Mouse (Mus musculus) lung, postnatal 25 days (tissue): ENCODE data around the gene Gabrp.

ENCODE experiments used
- DNase-seq: peaks from one replicate; pipeline ENCODE4 v3.0.0; 2022; ENCODE audit warnings: low spot score

Gabrp gene

DNA sequence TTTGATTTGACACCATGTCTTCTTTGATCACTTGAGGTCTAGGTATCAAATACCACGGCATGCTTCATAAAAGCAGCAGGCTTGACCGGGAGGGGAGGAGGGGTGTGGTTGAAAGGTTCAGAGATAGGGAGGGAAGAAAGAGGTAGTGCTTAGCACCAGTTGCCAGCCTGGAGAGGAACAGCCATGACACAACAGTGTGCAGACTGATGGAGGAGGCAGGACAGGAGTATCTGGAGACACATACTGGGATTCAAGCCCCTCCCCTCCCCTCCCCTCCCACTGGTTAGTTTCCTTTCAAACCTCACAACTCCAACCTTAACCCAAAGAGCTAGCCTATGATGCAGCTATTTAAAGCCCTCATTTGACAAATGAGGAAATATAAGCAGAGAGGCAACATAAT lies 49.2 kb downstream of the Gabrp start:
- no peak for DNase-seq

- DNase-seq, result peak; percentile 16
These were observed 65.3 kb downstream of the Gabrp start, which contains the start of gene Ranbp17 for GRCm38 (mm10) chr11:33513376-33513991. Gene Ranbp17, minus strand, starts transcription at chr11:33513746.

GRCm38 (mm10) chr11:33512854-33513375 lies 65.8 kb downstream of the Gabrp start:
- peak; percentile 22 for DNase-seq

- DNase-seq, result no peak
These were observed 69.4 kb downstream of the Gabrp start for GRCm38 (mm10) chr11:33509401-33509800.
